11 mouse cellular contexts compared by ENCODE assay signal in the genomic region with DNA sequence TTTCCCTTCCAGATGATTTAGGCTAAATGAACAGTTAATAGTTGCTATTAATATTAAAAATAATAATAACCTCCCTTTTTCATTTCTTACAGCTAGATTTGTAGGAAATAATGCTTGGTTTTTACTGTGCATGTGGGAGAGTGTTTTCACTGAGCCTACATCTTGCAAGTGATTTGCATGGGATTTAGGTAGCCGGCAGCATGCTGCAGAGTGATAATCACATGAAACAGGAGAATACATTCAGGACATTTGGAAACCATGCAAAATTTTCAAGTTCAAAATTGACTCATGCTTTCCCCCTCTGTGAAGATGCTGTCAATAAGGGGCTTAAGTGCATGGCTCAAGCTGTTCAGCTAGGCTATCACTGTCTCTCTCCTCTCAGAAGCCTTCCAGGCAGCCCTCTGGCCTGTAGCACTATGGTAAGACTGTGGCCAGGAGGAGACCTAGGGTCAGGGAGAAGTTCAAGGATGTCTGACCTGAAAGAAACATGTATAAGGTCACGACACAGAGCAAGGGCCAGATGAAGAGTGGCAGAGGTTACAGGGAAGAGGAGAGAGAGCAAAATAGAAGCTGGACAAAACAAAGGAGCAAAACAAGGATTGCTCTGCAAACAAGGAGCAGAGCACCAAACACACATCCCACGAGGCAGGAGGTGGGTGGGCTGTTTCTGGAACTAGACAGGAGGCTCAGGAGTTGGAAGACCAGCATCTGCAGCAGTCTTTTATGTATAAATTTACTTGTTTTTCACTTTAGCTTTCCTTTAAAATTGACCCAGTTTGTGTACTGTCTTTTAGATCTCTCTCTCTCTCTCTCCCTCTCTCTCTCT.
DNase-seq lines count a peak whose midpoint lies in the region; ATAC-seq and TF ChIP-seq lines count a peak whose summit lies in the region.
"Had no signal": no experiment of that assay in that cellular context is flagged by ENCODE, and none has a peak within 500 bp of the region (broad histone marks: within the 10 kb centered on the region; RNA-seq: fewer than 3 reads in every experiment).

No protein-coding gene starts in this region.

- 27% methylated on average over 3 of the region's 3 CpGs for WGBS in hindbrain, embryonic 10.5 days
- 33% methylated on average over 3 of the region's 3 CpGs for WGBS in midbrain, embryonic 11.5 days
- WGBS in intestine, embryonic 16.5 days = 36% methylated on average over 3 of the region's 3 CpGs
- WGBS in kidney, embryonic 14.5 days = 44% methylated on average over 3 of the region's 3 CpGs

- no peaks in the 10 kb centered on the region for H3K27me3 ChIP-seq in hindbrain, embryonic 10.5 days (ENCODE audit: insufficient read depth, poor library complexity, severe bottlenecking)
- H3K27me3 ChIP-seq in midbrain, embryonic 11.5 days (ENCODE audit: control insufficient read depth, insufficient read depth, low read length) = no peaks in the 10 kb centered on the region
- no peaks in the 10 kb centered on the region for H3K27me3 ChIP-seq in intestine, embryonic 16.5 days (replicated peaks; ENCODE audit: control insufficient read depth, insufficient read depth, low read length)
- no peaks in the 10 kb centered on the region for H3K27me3 ChIP-seq in kidney, embryonic 14.5 days (ENCODE audit: control insufficient read depth, insufficient read depth, low read length)
- H3K27me3 ChIP-seq: liver, embryonic 13.5 days had no signal

- TF ChIP-seq CTCF in left cerebral cortex, adult 2 months (IDR thresholded peaks at IDR 0.05) = no peak

- H3K9me3 ChIP-seq in hindbrain, embryonic 10.5 days = no peaks in the 10 kb centered on the region
- H3K9me3 ChIP-seq in midbrain, embryonic 11.5 days (ENCODE audit: control insufficient read depth, low read length) = no peaks in the 10 kb centered on the region
- H3K9me3 ChIP-seq in intestine, embryonic 16.5 days (ENCODE audit: control insufficient read depth, low read length) = no peaks in the 10 kb centered on the region
- H3K9me3 ChIP-seq in kidney, embryonic 14.5 days (ENCODE audit: control insufficient read depth, low read length) = no peaks in the 10 kb centered on the region
- H3K9me3 ChIP-seq: liver, embryonic 13.5 days had no signal

- H3K27ac ChIP-seq in left cerebral cortex, adult 2 months = peak overlapping the region; percentile 75
- H3K27ac ChIP-seq in hindbrain, embryonic 10.5 days = peak overlapping the region; percentile 81
- peak overlapping the region; percentile 40; the same call in 1 of the 2 replicates for H3K27ac ChIP-seq in midbrain, embryonic 11.5 days (ENCODE audit: low read depth, low read length)
- no peak overlapping the region for H3K27ac ChIP-seq in intestine, embryonic 16.5 days (ENCODE audit: low read length)
- H3K27ac ChIP-seq in kidney, embryonic 14.5 days (ENCODE audit: low read depth, low read length) = no peak overlapping the region
- H3K27ac ChIP-seq: liver, embryonic 13.5 days had no signal

- H3K36me3 ChIP-seq in hindbrain, embryonic 10.5 days = no peaks in the 10 kb centered on the region
- no peaks in the 10 kb centered on the region for H3K36me3 ChIP-seq in midbrain, embryonic 11.5 days (ENCODE audit: control insufficient read depth, insufficient read depth, low read length)
- H3K36me3 ChIP-seq in intestine, embryonic 16.5 days (ENCODE audit: control insufficient read depth, insufficient read depth, low read length) = no peaks in the 10 kb centered on the region
- no peaks in the 10 kb centered on the region for H3K36me3 ChIP-seq in kidney, embryonic 14.5 days (ENCODE audit: control insufficient read depth, insufficient read depth, low read length)
- H3K36me3 ChIP-seq: liver, embryonic 13.5 days had no signal

- peak; percentile 18 to 28 for DNase-seq in left cerebral cortex, adult 2 months (ENCODE audit: extremely low spot score in 1 of 2, low spot score in 2 of 2)
- DNase-seq in left cerebral cortex, postnatal 4 days = no peak
- DNase-seq in hindbrain, embryonic 10.5 days (ENCODE audit: low spot score) = peak; percentile 30
- DNase-seq in midbrain, embryonic 11.5 days (ENCODE audit: low spot score, missing footprints) = no peak
- peak; percentile 18 for DNase-seq in retina, embryonic 14.5 days (ENCODE audit: low spot score)
- DNase-seq in adrenal gland, adult 8-10 months = no peak
- DNase-seq: cerebellum, postnatal 36 days; liver, embryonic 13.5 days had no signal

- no peak overlapping the region for H3K4me3 ChIP-seq in left cerebral cortex, adult 2 months
- no peak overlapping the region for H3K4me3 ChIP-seq in hindbrain, embryonic 10.5 days
- H3K4me3 ChIP-seq in midbrain, embryonic 11.5 days (ENCODE audit: low read depth, low read length) = no peak overlapping the region
- no peak overlapping the region for H3K4me3 ChIP-seq in intestine, embryonic 16.5 days (ENCODE audit: low read length)
- no peak overlapping the region for H3K4me3 ChIP-seq in kidney, embryonic 14.5 days (ENCODE audit: low read length)
- H3K4me3 ChIP-seq: liver, embryonic 13.5 days had no signal

- H3K9ac ChIP-seq in midbrain, embryonic 11.5 days (ENCODE audit: low read length) = peak overlapping the region; percentile 42; the same call in 1 of the 2 replicates
- H3K9ac ChIP-seq in intestine, embryonic 16.5 days (ENCODE audit: low read depth, low read length) = no peak overlapping the region
- no peak overlapping the region for H3K9ac ChIP-seq in kidney, embryonic 14.5 days (ENCODE audit: low read depth, low read length)
- H3K9ac ChIP-seq: liver, embryonic 13.5 days had no signal

- ATAC-seq in midbrain, embryonic 11.5 days (ENCODE audit: low FRiP score) = peak; percentile 65
- ATAC-seq in intestine, embryonic 16.5 days = no peak
- no peak for ATAC-seq in kidney, embryonic 14.5 days (ENCODE audit: low FRiP score, low TSS enrichment)
- ATAC-seq: inflammation-experienced regulatory T-cells, adult 6 months had no signal

- H3K4me1 ChIP-seq in hindbrain, embryonic 10.5 days (replicated peaks) = peaks cover 36% of the 10 kb centered on the region
- H3K4me1 ChIP-seq in midbrain, embryonic 11.5 days (ENCODE audit: control insufficient read depth, insufficient read depth, low read length) = peaks cover 17% of the 10 kb centered on the region
- no peaks in the 10 kb centered on the region for H3K4me1 ChIP-seq in intestine, embryonic 16.5 days (ENCODE audit: control insufficient read depth, insufficient read depth, low read length)
- no peaks in the 10 kb centered on the region for H3K4me1 ChIP-seq in kidney, embryonic 14.5 days (ENCODE audit: control insufficient read depth, insufficient read depth, low read length)
- H3K4me1 ChIP-seq: liver, embryonic 13.5 days had no signal

- intact Hi-C loops in left cerebral cortex, adult 2 months (cut with DNase I) = no loop called here
- intact Hi-C loops in left cerebral cortex, postnatal 4 days (cut with DNase I) = no loop called here

- no peak overlapping the region for H3K4me2 ChIP-seq in midbrain, embryonic 11.5 days
- H3K4me2 ChIP-seq in intestine, embryonic 16.5 days (ENCODE audit: low read depth, low read length) = no peak overlapping the region
- H3K4me2 ChIP-seq in kidney, embryonic 14.5 days (replicated peaks; ENCODE audit: low read depth, low read length) = no peak overlapping the region
- H3K4me2 ChIP-seq: liver, embryonic 13.5 days had no signal

Comparison
In these comparisons a context has a peak if more than half of its experiments do, and no peak if none do; other contexts are left out.
1. DNase-seq: peak in left cerebral cortex, adult 2 months (2 of 2), hindbrain, embryonic 10.5 days (single experiment) and retina, embryonic 14.5 days (single experiment); none in left cerebral cortex, postnatal 4 days (single experiment), midbrain, embryonic 11.5 days (single experiment) and adrenal gland, adult 8-10 months (single experiment).
2. H3K27ac ChIP-seq: peak in left cerebral cortex, adult 2 months (single experiment), hindbrain, embryonic 10.5 days (single experiment) and midbrain, embryonic 11.5 days (single experiment); none in intestine, embryonic 16.5 days (single experiment) and kidney, embryonic 14.5 days (single experiment).